Mouse (Mus musculus) liver, embryonic 15.5 days (tissue): Measurements from ENCODE around the gene Epha6. TPM values are rescaled to one million over a fixed set of nuclear protein-coding genes. Genes with fewer than 3 reads are reported as not detected.

Experiments used
- ATAC-seq: fragments of 200-750 bp; cut with Nextera tagmentation; 2 replicates; pipeline ENCODE4 v1.8.0; 2017; ENCODE audit warnings: moderate number of reproducible peaks, mild to moderate bottlenecking, moderate library complexity; ENCODE audit not compliant: insufficient read depth
- H3K27ac ChIP-seq: fragments of 300-500 bp; sonication (generic); replicated peaks from 2 replicates; pipeline ENCODE4 v1.5.1; 2015; ENCODE audit warnings: mild to moderate bottlenecking, inconsistent platforms
- H3K27me3 ChIP-seq: fragments of 300-500 bp; sonication (generic); 2 replicates; pipeline ENCODE4 v1.6.1; 2015; ENCODE audit warnings: mild to moderate bottlenecking, inconsistent platforms
- H3K36me3 ChIP-seq: fragments of 300-500 bp; sonication (generic); replicated peaks from 2 replicates; pipeline ENCODE4 v1.6.1; 2015; ENCODE audit warnings: moderate library complexity, mild to moderate bottlenecking, inconsistent platforms
- H3K4me1 ChIP-seq: fragments of 300-500 bp; sonication (generic); replicated peaks from 2 replicates; pipeline ENCODE4 v1.6.1; 2015; ENCODE audit warnings: inconsistent platforms
- H3K4me2 ChIP-seq: fragments of 300-500 bp; sonication (generic); 2 replicates; pipeline ENCODE4 v1.6.1; 2015; ENCODE audit warnings: moderate library complexity, mild to moderate bottlenecking, inconsistent platforms
- H3K4me3 ChIP-seq: fragments of 300-500 bp; sonication (generic); replicated peaks from 2 replicates; pipeline ENCODE4 v1.5.1; 2015; ENCODE audit warnings: mild to moderate bottlenecking, inconsistent platforms
- H3K9ac ChIP-seq: fragments of 300-500 bp; sonication (generic); 2 replicates; pipeline ENCODE4 v1.6.1; 2015; ENCODE audit warnings: moderate library complexity, mild to moderate bottlenecking, inconsistent platforms
- H3K9me3 ChIP-seq: fragments of 300-500 bp; sonication (generic); replicated peaks from 2 replicates; pipeline ENCODE4 v1.6.1; 2016; ENCODE audit warnings: inconsistent platforms
- WGBS: fragments of 180-500 bp; shearing (Covaris S2); methylation state at CpG from one replicate; pipeline ENCODE4 v1.1.7; 2015; ENCODE audit warnings: mixed read lengths; ENCODE audit not compliant: insufficient replicate concordance; 5-methylcytosine and 5-hydroxymethylcytosine counted together
- polyA plus RNA-seq: library from polyadenylated mRNA; unstranded; fragments of >200 nt; fragmentation: Nextera tagmentation; extraction: Ambion mirVana; gene quantifications from 2 replicates; pipeline ENCODE4 v1.2.1, GENCODE M21; 2015

The Epha6 gene
- polyA plus RNA-seq, 1 experiment from 2014 or later: not detected

DNA sequence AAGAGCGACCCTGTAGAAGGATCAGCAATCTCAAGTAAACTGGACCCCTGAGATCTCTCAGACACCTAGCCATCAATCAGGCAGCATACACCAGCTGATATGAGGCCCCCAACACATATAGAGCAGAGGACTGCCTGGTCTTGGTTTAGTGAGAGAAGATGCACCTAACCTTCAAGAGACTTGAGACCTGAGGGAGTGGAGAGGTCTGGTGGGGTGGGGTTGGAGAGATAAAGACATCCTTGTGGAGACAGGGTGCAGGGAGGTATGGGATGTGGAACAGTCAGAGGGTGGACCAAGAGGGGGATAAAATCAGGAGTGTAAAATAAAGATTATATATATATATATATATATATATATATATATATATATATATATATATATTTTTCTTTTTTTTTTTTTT is 105.8 kb downstream of the Epha6 start:
- no peaks in the 10 kb centered on the region for H3K4me1 ChIP-seq
- no peak overlapping the region for H3K4me3 ChIP-seq
- H3K9ac ChIP-seq: no peak overlapping the region
- H3K27ac ChIP-seq: no peak overlapping the region
- no peaks in the 10 kb centered on the region for H3K27me3 ChIP-seq
- no peak overlapping the region for H3K4me2 ChIP-seq
- ATAC-seq: peak; percentile 51; the same call in 1 of the 2 replicates
- no peaks in the 10 kb centered on the region for H3K36me3 ChIP-seq
- H3K9me3 ChIP-seq: no peaks in the 10 kb centered on the region
- 73% methylated on average over 1 of the region's 1 CpGs for WGBS

DNA sequence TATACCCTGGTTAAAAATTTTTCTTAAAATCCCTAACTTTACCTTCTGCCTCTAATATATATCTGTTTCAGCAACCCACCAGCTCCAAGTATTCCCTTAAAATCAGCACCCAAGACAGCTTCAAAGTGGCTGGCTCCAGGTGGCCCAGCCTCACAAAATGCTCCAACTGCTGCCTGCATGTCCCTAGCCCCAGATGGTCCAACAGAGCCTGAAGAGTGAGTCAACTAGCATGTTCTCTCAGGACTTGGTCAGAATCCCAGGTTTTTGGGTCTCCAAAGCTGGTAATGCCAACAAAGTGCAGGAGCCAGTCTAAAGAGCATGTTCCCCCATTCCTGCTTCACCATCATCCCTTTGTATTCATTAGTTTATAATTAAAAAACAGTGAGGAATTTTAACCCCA is 129.6 kb downstream of the Epha6 start:
- H3K27ac ChIP-seq: no peak overlapping the region
- no peaks in the 10 kb centered on the region for H3K4me1 ChIP-seq
- no peak overlapping the region for H3K4me3 ChIP-seq
- ATAC-seq: no peak
- H3K9me3 ChIP-seq: 0 out of 2 replicates have a peak, but pooled peaks cover 3% of the 10 kb centered on the region
- H3K27me3 ChIP-seq: no peaks in the 10 kb centered on the region
- H3K36me3 ChIP-seq: no peaks in the 10 kb centered on the region
- H3K9ac ChIP-seq: no peak overlapping the region
- H3K4me2 ChIP-seq: no peak overlapping the region

DNA sequence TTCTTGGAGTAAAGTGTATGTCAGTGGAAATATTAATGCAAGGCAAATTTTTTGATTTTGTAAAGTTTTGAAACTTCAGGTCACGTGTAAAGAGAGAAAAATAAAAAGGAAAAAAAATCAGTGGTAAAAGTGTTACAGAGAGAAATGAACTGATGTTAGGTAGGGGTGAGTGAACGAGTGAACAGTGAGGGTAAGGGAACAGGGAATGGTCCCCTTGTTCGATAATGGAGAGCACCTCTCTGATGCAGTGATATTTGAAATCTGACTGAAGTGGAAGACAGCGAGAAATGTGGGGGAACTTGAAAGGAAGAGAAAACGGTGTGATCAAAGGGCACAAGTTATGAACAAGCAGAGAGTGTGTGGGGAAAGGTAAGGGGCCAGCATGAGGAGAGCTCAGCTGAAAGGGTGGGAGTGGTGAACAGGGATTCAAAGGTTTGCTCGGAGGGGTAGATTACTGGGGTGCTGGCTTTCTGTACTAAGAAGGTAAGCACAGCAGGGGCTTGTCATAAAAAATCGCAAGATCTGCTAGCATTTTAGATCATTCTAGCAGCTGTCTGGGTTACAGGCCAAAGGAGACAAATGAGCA is 137.0 kb downstream of the Epha6 start:
- ATAC-seq: no peak
- 53% methylated on average over 7 of the region's 7 CpGs for WGBS
- H3K36me3 ChIP-seq: no peaks in the 10 kb centered on the region
- H3K4me3 ChIP-seq: no peak overlapping the region
- H3K4me2 ChIP-seq: no peak overlapping the region
- H3K27me3 ChIP-seq: no peaks in the 10 kb centered on the region
- no peak overlapping the region for H3K27ac ChIP-seq
- no peak overlapping the region for H3K9ac ChIP-seq
- no peaks in the 10 kb centered on the region for H3K9me3 ChIP-seq
- H3K4me1 ChIP-seq: no peaks in the 10 kb centered on the region

DNA sequence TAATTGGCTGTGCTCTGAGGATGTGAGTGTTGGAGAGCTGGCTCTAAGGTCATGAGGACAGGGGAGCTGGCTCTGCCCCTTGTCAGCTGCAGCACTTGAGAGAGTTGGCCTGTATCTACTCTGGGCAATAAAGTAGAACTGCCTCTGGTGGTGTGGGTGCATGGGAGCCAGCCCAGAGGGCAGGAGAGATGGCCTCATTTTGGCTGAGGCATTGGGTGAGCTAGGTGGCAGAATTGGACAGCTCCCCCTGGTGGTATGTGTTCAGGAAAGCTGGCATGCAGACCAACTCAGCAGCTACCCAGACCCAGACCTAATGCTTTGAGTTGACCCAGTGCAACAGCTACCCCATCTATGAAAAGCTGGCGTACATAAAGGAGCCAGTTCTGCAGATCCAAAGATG is 170.0 kb downstream of the Epha6 start:
- no peak overlapping the region for H3K4me2 ChIP-seq
- no peaks in the 10 kb centered on the region for H3K36me3 ChIP-seq
- H3K4me3 ChIP-seq: no peak overlapping the region
- no peaks in the 10 kb centered on the region for H3K4me1 ChIP-seq
- H3K9ac ChIP-seq: no peak overlapping the region
- 62% methylated on average over 1 of the region's 1 CpGs for WGBS
- ATAC-seq: no peak
- no peaks in the 10 kb centered on the region for H3K9me3 ChIP-seq
- H3K27ac ChIP-seq: no peak overlapping the region
- no peaks in the 10 kb centered on the region for H3K27me3 ChIP-seq

- no peaks in the 10 kb centered on the region for H3K27me3 ChIP-seq
- no peaks in the 10 kb centered on the region for H3K36me3 ChIP-seq
- H3K9ac ChIP-seq: no peak overlapping the region
- no peaks in the 10 kb centered on the region for H3K9me3 ChIP-seq
- H3K4me1 ChIP-seq: no peaks in the 10 kb centered on the region
- WGBS: 59% methylated on average over 1 of the region's 1 CpGs
- no peak overlapping the region for H3K27ac ChIP-seq
- no peak overlapping the region for H3K4me3 ChIP-seq
- no peak overlapping the region for H3K4me2 ChIP-seq
- ATAC-seq: no peak
These were observed 171.1 kb downstream of the Epha6 start for GRCm38 (mm10) chr16:60434241-60434640.

DNA sequence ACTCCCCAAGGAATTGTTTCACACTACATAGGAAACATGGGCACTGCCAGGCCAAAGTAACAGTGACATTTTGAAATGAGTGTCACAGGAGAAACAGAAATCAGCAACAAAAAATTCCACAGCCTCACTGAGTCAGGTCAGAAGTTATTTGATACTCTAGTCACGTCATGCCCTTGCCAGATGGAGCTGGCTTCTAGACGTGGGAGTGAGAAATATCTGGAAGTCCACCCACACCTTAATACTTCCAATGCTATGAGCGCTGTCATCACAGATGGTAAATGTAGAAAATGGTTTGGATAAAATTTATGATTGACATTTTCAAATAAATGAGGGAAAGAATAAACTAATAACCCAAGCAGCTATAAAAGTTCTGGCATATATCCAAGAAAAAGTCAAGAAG is 210.0 kb downstream of the Epha6 start:
- WGBS: 48% methylated on average over 3 of the region's 3 CpGs
- ATAC-seq: no peak

GRCm38 (mm10) chr16:60392961-60393360 is 212.4 kb downstream of the Epha6 start:
- Histone ChIP-seq H3K27me3 (no peaks in the 10 kb centered on the region), H3K27ac (no peak overlapping the region), H3K9me3 (no peaks in the 10 kb centered on the region), H3K4me2 (no peak overlapping the region), H3K4me3 (no peak overlapping the region), H3K9ac (no peak overlapping the region), H3K4me1 (no peaks in the 10 kb centered on the region), H3K36me3 (no peaks in the 10 kb centered on the region)
- no peak for ATAC-seq

More for the DNA sequence above, 210.0 kb downstream of the Epha6 start:
- H3K4me1 ChIP-seq: no peaks in the 10 kb centered on the region
- H3K36me3 ChIP-seq: no peaks in the 10 kb centered on the region
- no peaks in the 10 kb centered on the region for H3K27me3 ChIP-seq
- no peaks in the 10 kb centered on the region for H3K9me3 ChIP-seq
- H3K27ac ChIP-seq: no peak overlapping the region
- H3K4me3 ChIP-seq: no peak overlapping the region
- H3K4me2 ChIP-seq: no peak overlapping the region
- H3K9ac ChIP-seq: no peak overlapping the region

- Histone ChIP-seq H3K36me3 (no peaks in the 10 kb centered on the region), H3K4me3 (no peak overlapping the region), H3K9me3 (no peaks in the 10 kb centered on the region), H3K4me2 (no peak overlapping the region), H3K9ac (no peak overlapping the region), H3K27me3 (no peaks in the 10 kb centered on the region), H3K27ac (no peak overlapping the region), H3K4me1 (no peaks in the 10 kb centered on the region)
- no peak for ATAC-seq
These were observed 230.2 kb downstream of the Epha6 start for GRCm38 (mm10) chr16:60375147-60375546.

- ATAC-seq: no peak
- no peak overlapping the region for H3K4me3 ChIP-seq
- H3K4me1 ChIP-seq: no peaks in the 10 kb centered on the region
- no peaks in the 10 kb centered on the region for H3K36me3 ChIP-seq
- WGBS: 26% methylated on average over 1 of the region's 1 CpGs
- H3K27me3 ChIP-seq: no peaks in the 10 kb centered on the region
- no peak overlapping the region for H3K9ac ChIP-seq
- no peak overlapping the region for H3K4me2 ChIP-seq
- no peak overlapping the region for H3K27ac ChIP-seq
- H3K9me3 ChIP-seq: no peaks in the 10 kb centered on the region
These were observed 321.4 kb downstream of the Epha6 start for GRCm38 (mm10) chr16:60283963-60284362.

DNA sequence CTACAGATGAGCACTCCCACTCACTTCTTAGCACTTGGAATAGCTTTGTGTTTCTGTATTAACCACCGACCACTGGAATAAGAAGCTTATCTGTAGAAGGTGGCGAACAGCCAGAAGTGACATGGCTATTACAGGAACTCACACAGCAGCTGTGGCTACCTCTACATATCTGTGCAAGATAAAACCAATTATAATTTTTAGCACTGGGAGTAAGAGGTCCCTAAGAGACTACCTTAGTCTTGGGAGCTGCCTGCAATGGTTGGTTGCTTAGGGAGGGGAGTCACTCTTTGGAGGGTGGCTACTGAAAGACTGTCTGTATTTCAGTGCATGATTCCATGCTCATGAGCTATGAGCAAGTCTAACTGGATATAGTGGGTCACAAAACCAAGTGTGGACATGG is 331.2 kb downstream of the Epha6 start:
- H3K36me3 ChIP-seq: no peaks in the 10 kb centered on the region
- WGBS: 25% methylated on average over 2 of the region's 2 CpGs
- no peak overlapping the region for H3K27ac ChIP-seq
- H3K27me3 ChIP-seq: no peaks in the 10 kb centered on the region
- H3K9ac ChIP-seq: no peak overlapping the region
- ATAC-seq: 0 out of 2 replicates have a peak, but pooled peaks have one; percentile 5
- H3K4me1 ChIP-seq: no peaks in the 10 kb centered on the region
- no peak overlapping the region for H3K4me3 ChIP-seq
- H3K9me3 ChIP-seq: no peaks in the 10 kb centered on the region
- no peak overlapping the region for H3K4me2 ChIP-seq

- 73% methylated on average over 9 of the region's 9 CpGs for WGBS
These were observed 338.7 kb downstream of the Epha6 start for GRCm38 (mm10) chr16:60266367-60267351.

More at GRCm38 (mm10) chr16:60266367-60267351, 338.7 kb downstream of the Epha6 start:
- H3K4me2 ChIP-seq: no peak overlapping the region
- H3K27me3 ChIP-seq: no peaks in the 10 kb centered on the region
- H3K4me3 ChIP-seq: no peak overlapping the region
- no peak overlapping the region for H3K27ac ChIP-seq
- no peaks in the 10 kb centered on the region; the same call in 1 of the 2 replicates for H3K4me1 ChIP-seq
- ATAC-seq: no peak
- no peak overlapping the region for H3K9ac ChIP-seq
- no peaks in the 10 kb centered on the region for H3K9me3 ChIP-seq
- H3K36me3 ChIP-seq: no peaks in the 10 kb centered on the region
